Mouse (Mus musculus) frontal cortex, postnatal 36 days (tissue): ENCODE data around the gene Nprl2.

Experiments used
- DNase-seq, 2 experiments: peaks; one replicate each; pipeline ENCODE4 v3.0.0; 2022; ENCODE audit warnings: low spot score in 2 of 2

Nprl2 gene

DNA sequence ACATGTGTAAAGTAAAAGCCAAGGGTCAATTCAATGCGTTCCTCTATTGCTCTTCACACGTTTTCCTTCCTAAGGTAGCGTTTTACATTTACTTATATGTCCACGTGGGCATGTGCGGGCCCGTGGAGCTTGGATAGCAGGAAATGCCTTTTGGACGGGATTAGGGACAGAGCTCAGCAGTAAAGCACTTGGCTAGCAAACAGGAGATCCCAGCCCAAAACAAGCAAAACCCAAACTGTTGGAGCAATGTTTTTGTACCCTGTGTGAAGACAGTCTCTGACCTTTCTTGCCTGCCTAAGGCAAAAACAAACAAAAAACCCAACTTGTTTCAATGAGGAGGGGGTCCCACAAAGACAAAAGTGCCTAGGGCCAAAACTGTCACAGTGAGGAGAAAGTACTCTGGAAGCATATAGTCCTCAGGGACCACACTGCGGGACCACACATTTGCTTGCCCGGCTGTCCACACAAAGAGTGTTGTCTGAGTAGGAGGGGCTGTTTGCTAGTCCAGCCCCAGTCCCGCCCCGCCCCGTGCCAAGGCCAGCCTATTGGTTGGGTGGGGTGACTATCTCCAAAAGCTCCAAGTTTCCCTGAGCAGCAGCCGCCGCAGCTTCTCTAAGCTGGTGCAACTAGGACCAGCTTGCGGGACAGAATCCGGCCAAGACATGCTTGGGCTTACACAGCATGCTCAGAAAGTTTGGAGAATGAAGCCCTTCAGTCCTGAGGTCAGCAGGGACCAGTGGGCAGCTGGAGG is 34.5 kb downstream of the Nprl2 start, which contains the start of gene Hyal1:
Hyal1 (plus strand) TSS at position 571 of the 751 bp plus-strand sequence.
- DNase-seq: no peak

- DNase-seq: no peak
Measured at GRCm38 (mm10) chr9:107577871-107578270, 35.8 kb downstream of the Nprl2 start.

- no peak for DNase-seq
Measured at GRCm38 (mm10) chr9:107578587-107578986, 36.6 kb downstream of the Nprl2 start, which contains the start of gene Naa80. TSS of gene Naa80 (plus strand) at chr9:107578887.

GRCm38 (mm10) chr9:107579023-107579900 is 37.2 kb downstream of the Nprl2 start:
- no peak for DNase-seq

DNA sequence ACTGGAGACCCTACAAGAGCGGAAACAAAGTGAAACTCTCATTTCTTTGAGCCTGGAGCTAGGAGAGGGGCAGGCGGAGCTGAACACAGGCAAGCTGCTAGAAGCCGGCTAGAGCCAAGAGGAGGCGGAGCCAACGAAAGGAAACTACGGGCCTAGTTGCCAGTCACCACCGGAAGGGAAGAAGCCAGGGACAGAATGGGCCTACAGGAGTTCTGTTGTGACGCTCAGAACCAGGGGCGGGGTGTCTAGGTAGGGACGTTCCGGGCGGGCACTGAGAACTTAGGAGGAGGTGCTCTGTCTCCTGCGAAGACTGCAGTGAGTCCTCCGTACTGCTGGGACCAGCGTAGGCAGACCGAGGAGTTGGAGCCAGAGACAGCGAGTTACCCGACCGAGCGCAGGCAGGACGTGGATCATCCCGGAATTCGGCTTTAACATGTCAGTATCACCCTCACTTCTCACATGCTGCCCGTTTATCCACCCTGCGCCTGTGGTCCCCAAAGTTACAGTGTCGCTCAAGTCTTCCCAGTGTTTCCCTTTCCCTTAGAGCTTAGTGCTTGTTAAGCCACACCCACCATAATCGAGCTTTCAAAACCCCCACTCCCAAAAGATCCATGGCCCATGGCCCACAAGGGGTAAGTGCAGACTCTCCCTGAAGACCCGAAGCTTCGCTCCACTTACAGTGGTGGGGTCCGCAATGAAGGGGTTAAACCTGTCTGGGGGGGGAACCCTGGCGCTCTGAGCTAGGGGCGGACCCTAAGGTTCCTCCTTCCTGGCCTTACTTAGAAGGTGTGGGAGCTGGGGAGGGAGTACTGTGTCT is 38.7 kb downstream of the Nprl2 start, which contains the start of gene Hyal3:
Hyal3 (plus strand) TSS at position 318 of the 817 bp plus-strand sequence.
- peak; percentile 89 to 94 for DNase-seq

DNA sequence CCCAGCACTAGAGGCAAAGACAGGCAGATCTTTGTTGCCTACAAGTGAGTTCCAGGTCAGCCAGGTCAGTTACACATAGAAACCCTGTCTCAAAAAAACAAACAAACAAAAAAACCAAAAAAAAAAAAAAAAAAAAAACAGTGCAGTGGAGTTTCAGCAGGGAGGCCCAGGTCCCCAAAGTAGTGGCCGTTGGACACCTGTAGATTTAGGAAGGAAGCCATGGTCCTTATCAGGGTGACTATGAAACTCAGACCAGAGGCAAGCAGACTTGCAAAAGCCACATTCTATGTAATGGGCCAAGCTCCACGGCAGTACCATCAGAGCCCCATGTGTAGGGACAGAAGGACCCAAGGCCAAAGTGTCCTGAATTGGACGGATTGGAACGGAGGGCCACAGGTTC is 39.6 kb downstream of the Nprl2 start:
- no peak for DNase-seq

GRCm38 (mm10) chr9:107582509-107583062 is 40.6 kb downstream of the Nprl2 start:
- no peak for DNase-seq

GRCm38 (mm10) chr9:107583174-107583573 is 41.1 kb downstream of the Nprl2 start:
- no peak for DNase-seq

DNA sequence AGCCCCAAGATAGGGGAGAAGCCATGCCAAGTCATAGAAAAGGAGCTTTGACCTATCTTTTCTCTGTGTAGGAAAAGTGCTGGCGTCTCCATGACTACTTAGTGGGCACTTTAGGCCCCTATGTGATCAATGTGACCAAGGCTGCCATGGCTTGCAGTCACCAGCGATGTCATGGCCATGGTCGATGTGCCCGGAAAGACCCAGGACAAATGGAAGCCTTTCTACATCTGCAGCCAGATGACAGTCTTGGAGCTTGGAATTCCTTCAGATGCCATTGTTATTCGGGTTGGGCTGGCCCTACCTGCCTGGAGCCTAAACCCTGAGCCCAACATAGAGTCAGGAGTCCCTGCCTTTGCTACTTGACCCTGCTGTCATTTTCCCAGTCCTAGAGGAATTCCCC is 44.5 kb downstream of the Nprl2 start:
- DNase-seq: no peak

GRCm38 (mm10) chr9:107586974-107587832 is 45.2 kb downstream of the Nprl2 start, which contains the start of gene Ifrd2:
TSS of gene Ifrd2 (plus strand) at chr9:107587642.
- DNase-seq: peak; percentile 97 to 99

DNA sequence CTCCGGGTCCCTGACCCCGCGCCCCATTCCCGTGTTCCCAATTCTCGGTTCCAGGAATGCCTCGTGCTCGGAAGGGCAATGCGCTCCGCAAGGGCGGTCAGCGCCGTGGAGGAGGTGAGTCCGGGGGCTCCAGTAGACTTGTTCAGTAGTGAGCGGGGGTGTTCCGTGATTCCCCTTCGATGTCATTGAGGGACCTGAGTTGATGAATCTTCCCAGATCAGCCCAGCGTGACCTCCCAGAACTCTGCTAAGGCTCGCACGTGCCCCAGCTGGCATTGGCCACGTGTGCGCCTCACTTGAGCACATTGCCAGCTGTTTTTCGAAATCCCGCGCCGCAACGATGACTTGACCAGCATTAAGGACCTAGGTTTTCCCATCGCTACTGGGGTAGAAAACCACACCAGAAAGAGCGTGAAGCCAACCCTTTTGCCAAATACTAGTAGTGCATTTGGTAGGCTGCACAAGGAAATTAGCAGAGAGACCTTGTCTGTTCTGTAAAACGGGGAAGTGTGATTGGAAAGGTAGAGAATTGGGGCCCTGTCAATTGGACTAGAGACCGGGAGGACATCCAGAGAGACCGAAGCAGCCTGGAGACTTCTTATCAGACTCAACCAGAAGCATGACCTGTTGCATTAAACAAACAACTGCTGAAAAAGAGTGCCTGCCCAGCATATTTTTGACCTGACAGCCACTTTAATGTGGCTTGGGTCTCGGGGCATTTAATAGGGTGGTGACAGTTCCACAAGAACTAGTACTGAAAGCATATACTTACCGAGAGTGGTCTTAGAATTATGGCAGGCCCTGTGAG is 46.0 kb downstream of the Nprl2 start:
- DNase-seq: no peak

- DNase-seq: no peak
Measured at GRCm38 (mm10) chr9:107590058-107590772, 48.2 kb downstream of the Nprl2 start.

DNA sequence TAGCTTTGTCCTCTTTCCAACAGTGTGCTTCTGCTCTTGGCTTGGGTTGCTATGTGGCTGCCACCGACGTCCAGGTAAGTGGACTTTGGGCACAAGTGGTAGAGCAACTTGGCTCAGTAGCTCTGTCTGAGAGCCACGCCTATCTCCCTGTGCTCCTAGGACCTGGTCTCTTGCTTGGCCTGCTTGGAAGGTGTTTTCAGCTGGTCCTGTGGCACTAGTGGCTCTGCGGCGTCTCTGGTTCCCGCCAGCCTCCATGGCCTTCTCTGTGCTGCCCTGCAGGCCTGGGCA is 48.7 kb downstream of the Nprl2 start:
- no peak for DNase-seq

GRCm38 (mm10) chr9:107593101-107593976 is 51.3 kb downstream of the Nprl2 start:
- DNase-seq: no peak

- no peak for DNase-seq
Measured at GRCm38 (mm10) chr9:107594281-107595062, 52.4 kb downstream of the Nprl2 start.
